Mouse (Mus musculus) neural tube, embryonic 11.5 days (tissue): ENCODE measurements around the gene Ccdc158. TPM values are rescaled to one million over a fixed set of nuclear protein-coding genes. Genes with fewer than 3 reads are reported as not detected.

Experiments
- ATAC-seq: fragments of 200-750 bp; cut with Nextera tagmentation; 2 replicates; pipeline ENCODE4 v1.8.0; 2017; ENCODE audit warnings: moderate number of reproducible peaks, mild to moderate bottlenecking, moderate TSS enrichment, moderate library complexity; ENCODE audit not compliant: insufficient read depth, low FRiP score, low TSS enrichment
- DNase-seq: peaks from one replicate; pipeline ENCODE4 v3.0.0-alpha.2; 2015; ENCODE audit warnings: low spot score
- H3K27ac ChIP-seq: fragments of 300-500 bp; sonication (generic); 2 replicates; pipeline ENCODE4 v1.5.1; 2014; ENCODE audit warnings: low read depth, mild to moderate bottlenecking, low read length
- H3K27me3 ChIP-seq: fragments of 300-500 bp; sonication (generic); 2 replicates; pipeline ENCODE4 v1.6.1; 2014; ENCODE audit warnings: mild to moderate bottlenecking, low read length, mixed read lengths; ENCODE audit not compliant: control insufficient read depth, insufficient read depth
- H3K36me3 ChIP-seq: fragments of 300-500 bp; sonication (generic); 2 replicates; pipeline ENCODE4 v1.6.1; 2014; ENCODE audit warnings: mild to moderate bottlenecking, low read length, moderate library complexity, mixed read lengths; ENCODE audit not compliant: control insufficient read depth, insufficient read depth
- H3K4me1 ChIP-seq: fragments of 300-500 bp; sonication (generic); 2 replicates; pipeline ENCODE4 v1.6.1; 2014; ENCODE audit warnings: low read length, mixed read lengths; ENCODE audit not compliant: control insufficient read depth, insufficient read depth
- H3K4me2 ChIP-seq: fragments of 300-500 bp; sonication (generic); 2 replicates; pipeline ENCODE4 v1.6.1; 2014; ENCODE audit warnings: low read depth, mild to moderate bottlenecking, moderate library complexity
- H3K4me3 ChIP-seq: fragments of 300-500 bp; sonication (generic); 2 replicates; pipeline ENCODE4 v1.5.1; 2014; ENCODE audit warnings: low read depth, low read length
- H3K9ac ChIP-seq: fragments of 300-500 bp; sonication (generic); 2 replicates; pipeline ENCODE4 v1.6.1; 2014; ENCODE audit warnings: mild to moderate bottlenecking, low read length
- H3K9me3 ChIP-seq: fragments of 300-500 bp; sonication (generic); 2 replicates; pipeline ENCODE4 v1.6.1; 2016; ENCODE audit warnings: low read length; ENCODE audit not compliant: control insufficient read depth
- WGBS: fragments of 180-500 bp; shearing (Covaris S2); extraction: QIAGEN DNeasy Blood & Tissue Kit; methylation state at CpG from one replicate; pipeline ENCODE4 v1.1.7; 2014; 5-methylcytosine and 5-hydroxymethylcytosine counted together
- polyA plus RNA-seq: library from polyadenylated mRNA; unstranded; fragments of >200 nt; fragmentation: Nextera tagmentation; extraction: Ambion mirVana; gene quantifications from 2 replicates; pipeline ENCODE4 v1.2.1, GENCODE M21; 2014

Gene Ccdc158
- polyA plus RNA-seq = 0.61 and 0.77 TPM in 2 replicates

- Histone ChIP-seq H3K4me3 (peak within 1 kb of the TSS; percentile 38), H3K27ac (no peak within 1 kb of the TSS), H3K4me1 (peaks cover 4% of the 10 kb centered on the region; the same call in 1 of the 2 replicates), H3K4me2 (peak within 1 kb of the TSS; percentile 59), H3K36me3 (no peaks in the 10 kb centered on the region), H3K9me3 (no peaks in the 10 kb centered on the region), H3K9ac (peak within 1 kb of the TSS; percentile 43), H3K27me3 (no peaks in the 10 kb centered on the region)
- peak; percentile 87 for ATAC-seq
- DNase-seq = peak; percentile 93
- WGBS = 14% methylated on average over 54 of the region's 55 CpGs
Observed at GRCm38 (mm10) chr5:92674859-92675573, at the start of gene Ccdc158. Gene Ccdc158 (minus strand): TSS chr5:92675271.

DNA sequence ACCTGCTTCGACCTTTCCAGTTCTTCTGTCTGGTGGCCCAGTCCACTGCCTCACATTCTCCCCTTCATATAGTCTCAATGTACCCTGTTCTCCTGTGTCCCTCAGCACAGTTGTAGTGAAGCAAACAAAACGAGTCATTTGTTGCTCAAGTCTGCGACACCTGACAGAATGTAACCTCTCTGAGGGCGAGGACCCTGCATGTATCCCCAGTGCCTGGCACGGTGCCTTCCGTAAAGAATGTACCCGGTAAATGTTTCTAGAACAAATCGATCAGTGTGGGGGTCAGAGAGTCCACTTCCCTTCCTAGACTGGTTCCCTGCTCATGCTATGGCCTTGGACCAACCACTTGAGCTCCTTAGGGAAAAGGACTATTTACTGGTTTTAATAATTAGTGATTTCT is 46.5 kb upstream of the Ccdc158 start:
- Histone ChIP-seq H3K4me2 (no peak overlapping the region), H3K36me3 (no peaks in the 10 kb centered on the region), H3K9me3 (no peaks in the 10 kb centered on the region), H3K4me1 (no peaks in the 10 kb centered on the region), H3K27ac (no peak overlapping the region), H3K9ac (no peak overlapping the region), H3K27me3 (no peaks in the 10 kb centered on the region), H3K4me3 (no peak overlapping the region)
- DNase-seq = no peak
- 89% methylated on average over 8 of the region's 8 CpGs for WGBS
- no peak for ATAC-seq

DNA sequence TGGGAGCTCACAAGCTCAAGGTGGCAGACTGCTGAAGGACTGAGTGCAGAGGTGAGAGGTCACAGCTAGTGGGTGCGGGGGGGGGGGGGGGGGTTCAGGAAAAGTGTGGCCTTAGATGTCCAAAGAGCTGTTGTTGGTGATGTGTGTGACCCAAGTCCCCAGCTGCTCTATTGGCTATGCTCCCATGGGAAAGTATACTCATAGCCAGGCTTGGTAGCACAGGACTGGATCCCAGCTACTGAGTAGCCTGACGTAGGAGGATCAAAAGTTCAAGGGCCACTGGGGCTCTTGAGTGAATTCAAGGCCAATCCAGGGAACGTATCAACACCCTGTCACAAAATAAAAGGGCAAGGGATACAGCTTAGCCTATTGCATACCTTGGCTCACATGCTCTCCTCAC is 43.8 kb upstream of the Ccdc158 start:
- no peaks in the 10 kb centered on the region for H3K4me1 ChIP-seq
- no peaks in the 10 kb centered on the region for H3K9me3 ChIP-seq
- no peaks in the 10 kb centered on the region for H3K36me3 ChIP-seq
- H3K4me3 ChIP-seq = no peak overlapping the region
- H3K27me3 ChIP-seq = no peaks in the 10 kb centered on the region
- no peak overlapping the region for H3K27ac ChIP-seq
- DNase-seq (no peak), ATAC-seq (no peak)
- WGBS = 93% methylated on average over 3 of the region's 3 CpGs
- no peak overlapping the region for H3K4me2 ChIP-seq
- H3K9ac ChIP-seq = no peak overlapping the region

DNA sequence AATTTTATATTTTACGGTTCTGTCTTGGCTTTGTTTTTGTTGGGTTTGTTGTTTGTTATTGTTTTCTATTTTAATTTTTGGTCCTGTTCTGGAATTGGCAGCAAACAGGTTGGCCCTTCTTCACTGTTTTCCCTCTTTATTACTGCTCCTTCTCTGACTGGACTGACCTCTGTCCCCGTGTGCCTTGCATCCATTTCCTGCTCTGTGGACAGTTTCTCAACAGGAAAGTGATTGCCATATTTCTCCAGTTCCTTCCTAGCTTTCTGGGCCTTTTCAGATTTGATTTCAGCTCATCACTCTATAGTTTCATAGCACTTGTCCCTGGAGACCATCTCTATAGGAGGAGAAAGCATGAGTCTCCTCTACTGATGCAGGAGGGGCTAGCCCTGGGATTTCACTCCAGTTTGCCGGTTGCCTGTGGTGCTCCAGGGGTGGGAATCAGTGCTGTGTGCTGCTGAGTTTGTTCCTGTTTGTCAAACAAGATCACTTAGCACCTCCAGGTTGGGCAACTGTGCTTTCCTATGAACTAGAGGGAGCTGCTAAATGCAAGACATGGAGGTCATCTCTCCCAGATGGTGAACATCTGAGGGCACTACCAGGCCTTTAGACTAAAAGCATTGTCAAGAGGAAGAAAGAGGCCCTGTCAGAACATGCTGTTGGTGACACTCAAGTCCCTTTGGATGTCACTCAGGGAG is 42.7 kb upstream of the Ccdc158 start:
- Histone ChIP-seq H3K4me2 (no peak overlapping the region), H3K4me3 (no peak overlapping the region), H3K27me3 (no peaks in the 10 kb centered on the region), H3K4me1 (no peaks in the 10 kb centered on the region), H3K9ac (no peak overlapping the region), H3K27ac (no peak overlapping the region), H3K9me3 (no peaks in the 10 kb centered on the region), H3K36me3 (no peaks in the 10 kb centered on the region)
- WGBS = 76% methylated on average over 3 of the region's 3 CpGs
- DNase-seq (no peak), ATAC-seq (no peak)

GRCm38 (mm10) chr5:92715890-92716289 is 40.8 kb upstream of the Ccdc158 start:
- WGBS = 85% methylated on average over 2 of the region's 2 CpGs

GRCm38 (mm10) chr5:92715319-92715718 is 40.2 kb upstream of the Ccdc158 start:
- Histone ChIP-seq H3K4me2 (no peak overlapping the region), H3K36me3 (no peaks in the 10 kb centered on the region), H3K27ac (no peak overlapping the region), H3K27me3 (no peaks in the 10 kb centered on the region), H3K9ac (no peak overlapping the region), H3K4me3 (no peak overlapping the region), H3K9me3 (no peaks in the 10 kb centered on the region), H3K4me1 (no peaks in the 10 kb centered on the region)
- 49% methylated on average over 11 of the region's 11 CpGs for WGBS
- no peak for DNase-seq
- ATAC-seq = no peak

More at GRCm38 (mm10) chr5:92715890-92716289, 40.8 kb upstream of the Ccdc158 start:
- Histone ChIP-seq H3K27me3 (no peaks in the 10 kb centered on the region), H3K4me2 (no peak overlapping the region), H3K9ac (no peak overlapping the region), H3K9me3 (no peaks in the 10 kb centered on the region), H3K4me3 (no peak overlapping the region), H3K27ac (no peak overlapping the region), H3K36me3 (no peaks in the 10 kb centered on the region), H3K4me1 (no peaks in the 10 kb centered on the region)
- DNase-seq (no peak), ATAC-seq (no peak)

- WGBS = 97% methylated on average over 2 of the region's 2 CpGs
- ATAC-seq (no peak), DNase-seq (no peak)
Observed at GRCm38 (mm10) chr5:92714886-92715285, 39.8 kb upstream of the Ccdc158 start.

DNA sequence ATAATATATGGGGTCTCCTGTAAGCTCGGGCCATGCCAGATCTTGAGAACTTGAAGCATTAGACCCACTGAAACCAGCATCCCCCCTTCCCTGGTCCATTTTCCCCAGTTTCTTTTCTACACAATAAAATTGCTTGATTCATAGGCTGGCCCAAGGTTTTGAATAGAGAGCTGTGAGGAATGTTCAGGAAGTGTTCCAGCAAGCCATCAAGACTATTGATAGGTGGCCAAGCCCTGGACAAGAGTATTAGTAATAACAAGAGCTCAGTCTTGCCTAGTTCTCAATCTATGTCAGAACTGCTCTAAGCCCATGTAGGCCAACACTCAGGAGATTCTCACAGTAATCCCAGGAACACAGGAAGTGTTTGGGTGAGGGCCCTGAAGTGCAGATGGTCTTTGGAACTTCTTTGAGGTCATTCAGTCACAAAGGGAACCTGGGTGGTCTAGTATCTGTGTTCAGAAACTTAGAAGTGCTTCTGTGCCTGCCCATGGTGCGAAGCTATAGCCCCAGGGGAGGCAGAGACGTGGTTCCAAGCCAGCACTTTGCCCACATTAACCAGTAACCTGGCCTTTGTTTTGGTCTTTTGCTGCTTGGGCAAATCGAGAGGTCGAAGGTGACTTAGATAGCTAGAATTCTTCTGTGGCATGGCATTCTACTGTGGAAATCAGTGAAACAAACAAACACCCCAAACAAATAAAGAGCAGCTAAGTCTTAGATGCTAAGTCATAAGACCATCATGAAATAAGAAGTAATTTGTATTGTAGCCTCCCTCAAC is 37.7 kb upstream of the Ccdc158 start:
- Histone ChIP-seq H3K9me3 (no peaks in the 10 kb centered on the region), H3K4me3 (no peak overlapping the region), H3K27me3 (no peaks in the 10 kb centered on the region), H3K4me1 (peaks cover 1% of the 10 kb centered on the region), H3K4me2 (no peak overlapping the region), H3K9ac (no peak overlapping the region), H3K36me3 (no peaks in the 10 kb centered on the region), H3K27ac (no peak overlapping the region)
- ATAC-seq (no peak), DNase-seq (no peak)
- WGBS = 85% methylated on average over 5 of the region's 5 CpGs

More at GRCm38 (mm10) chr5:92714886-92715285, 39.8 kb upstream of the Ccdc158 start:
- Histone ChIP-seq H3K9me3 (no peaks in the 10 kb centered on the region), H3K4me2 (no peak overlapping the region), H3K27ac (no peak overlapping the region), H3K9ac (no peak overlapping the region), H3K27me3 (no peaks in the 10 kb centered on the region), H3K36me3 (no peaks in the 10 kb centered on the region), H3K4me1 (no peaks in the 10 kb centered on the region), H3K4me3 (no peak overlapping the region)
